Mouse (Mus musculus) midbrain, embryonic 10.5 days (tissue): ENCODE measurements at regions not wholly inside any gene's neighbourhood (a gene's known extent, or its start where the extent isn't known, plus 50 kb on each side); places are given as distances from the start of the nearest gene placed in this dataset.

Source experiments
- DNase-seq: peaks from one replicate; pipeline ENCODE4 v3.0.0-alpha.2; 2017; ENCODE audit warnings: low spot score
- H3K27ac ChIP-seq: fragments of 300-500 bp; sonication (generic); replicated peaks from 2 replicates; pipeline ENCODE4 v1.5.1; 2016; ENCODE audit warnings: mild to moderate bottlenecking
- H3K27me3 ChIP-seq: fragments of 300-500 bp; sonication (generic); 2 replicates; pipeline ENCODE4 v1.6.1; 2016; ENCODE audit warnings: low read depth, mild to moderate bottlenecking; ENCODE audit not compliant: poor library complexity, severe bottlenecking
- H3K36me3 ChIP-seq: fragments of 300-500 bp; sonication (generic); 2 replicates; pipeline ENCODE4 v1.6.1; 2016; ENCODE audit warnings: mild to moderate bottlenecking, moderate library complexity
- H3K4me1 ChIP-seq: fragments of 300-500 bp; sonication (generic); 2 replicates; pipeline ENCODE4 v1.6.1; 2016
- H3K4me3 ChIP-seq: fragments of 300-500 bp; sonication (generic); 2 replicates; pipeline ENCODE4 v1.5.1; 2016; ENCODE audit warnings: mild to moderate bottlenecking, moderate library complexity
- H3K9me3 ChIP-seq: fragments of 300-500 bp; sonication (generic); replicated peaks from 2 replicates; pipeline ENCODE4 v1.6.1; 2016; ENCODE audit warnings: mild to moderate bottlenecking
- WGBS: fragments of 180-500 bp; shearing (Covaris S2); methylation state at CpG from one replicate; pipeline ENCODE4 v1.1.7; 2016; 5-methylcytosine and 5-hydroxymethylcytosine counted together

DNA sequence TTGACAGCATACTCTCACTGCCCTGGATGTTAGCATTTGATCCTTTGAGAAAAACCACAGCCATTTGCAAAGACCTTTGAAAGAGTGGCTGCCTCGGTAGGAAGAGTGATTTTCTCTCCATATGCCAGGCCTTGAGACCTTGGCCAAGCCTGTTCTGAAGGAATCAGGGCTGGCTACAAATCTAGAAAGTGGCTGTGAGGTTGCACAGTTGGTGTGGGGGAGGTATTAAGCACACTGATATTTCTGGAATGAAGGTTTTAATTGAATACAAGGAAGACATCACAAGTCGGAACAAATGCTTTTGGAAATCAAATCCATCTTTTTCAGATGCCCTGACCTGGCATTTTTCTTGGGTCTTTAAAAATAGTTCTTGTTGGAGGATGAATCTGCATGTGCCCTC is 143.5 kb downstream of the Zfp706 start:
- no peak for DNase-seq
- H3K27me3 ChIP-seq, result no peaks in the 10 kb centered on the region
- no peaks in the 10 kb centered on the region; the same call in 1 of the 2 replicates for H3K9me3 ChIP-seq
- no peak overlapping the region for H3K27ac ChIP-seq
- H3K4me1 ChIP-seq, result no peaks in the 10 kb centered on the region
- H3K36me3 ChIP-seq, result no peaks in the 10 kb centered on the region
- H3K4me3 ChIP-seq, result no peak overlapping the region
- 71% methylated on average over 2 of the region's 2 CpGs for WGBS

DNA sequence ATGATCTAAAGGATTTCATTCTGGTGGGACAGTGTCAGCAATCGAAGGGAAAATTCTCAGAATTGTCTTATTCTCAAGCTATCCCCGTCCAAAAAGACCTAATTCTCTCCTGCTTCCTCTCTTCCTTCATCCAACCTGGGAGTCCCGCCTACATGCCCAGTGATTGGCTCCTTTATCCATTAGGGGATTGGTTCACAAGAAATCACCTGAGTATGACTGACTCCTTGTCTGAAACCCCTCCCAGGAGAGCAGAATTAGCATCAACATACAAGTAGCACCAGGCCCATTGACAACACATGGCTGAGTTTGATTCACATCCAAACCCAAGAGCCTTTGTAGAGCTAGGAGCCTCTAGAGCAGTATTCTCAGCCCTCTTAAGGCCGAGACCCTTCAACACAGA is 148.9 kb downstream of the Zfp706 start:
- WGBS, result 86% methylated on average over 4 of the region's 4 CpGs
- Histone ChIP-seq H3K27me3 (no peaks in the 10 kb centered on the region), H3K9me3 (no peaks in the 10 kb centered on the region; the same call in 1 of the 2 replicates), H3K4me1 (0 out of 2 replicates have a peak, but pooled peaks cover 4% of the 10 kb centered on the region), H3K27ac (no peak overlapping the region), H3K36me3 (no peaks in the 10 kb centered on the region), H3K4me3 (no peak overlapping the region)
- DNase-seq, result no peak

DNA sequence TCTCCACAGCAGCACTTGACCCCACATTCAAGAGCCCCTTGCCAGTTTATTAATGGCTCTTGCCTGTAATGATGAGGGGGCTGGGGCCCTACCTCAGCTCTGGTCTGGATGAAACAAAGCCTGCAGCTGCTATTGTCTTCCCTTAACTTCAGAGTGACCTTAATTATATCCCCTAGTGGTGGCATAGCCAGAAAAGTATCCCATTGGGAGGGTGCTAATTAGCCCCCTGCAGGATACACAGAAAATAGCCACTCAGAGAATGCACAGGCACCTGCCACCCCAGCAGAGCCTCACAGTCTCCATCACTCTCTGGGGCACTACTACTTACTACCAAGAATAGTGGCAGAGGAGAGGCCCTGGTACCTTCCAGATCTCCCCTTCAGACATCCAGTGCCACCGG is 150.0 kb downstream of the Zfp706 start:
- no peak for DNase-seq
- H3K27ac ChIP-seq, result no peak overlapping the region
- H3K36me3 ChIP-seq, result no peaks in the 10 kb centered on the region
- H3K9me3 ChIP-seq, result no peaks in the 10 kb centered on the region; the same call in 1 of the 2 replicates
- 0 out of 2 replicates have a peak, but pooled peaks cover 4% of the 10 kb centered on the region for H3K4me1 ChIP-seq
- no peak overlapping the region for H3K4me3 ChIP-seq
- WGBS, result 86% methylated on average over 1 of the region's 1 CpGs
- H3K27me3 ChIP-seq, result no peaks in the 10 kb centered on the region

- H3K36me3 ChIP-seq, result no peaks in the 10 kb centered on the region
- no peak overlapping the region for H3K4me3 ChIP-seq
- H3K4me1 ChIP-seq, result 0 out of 2 replicates have a peak, but pooled peaks cover 4% of the 10 kb centered on the region
- no peaks in the 10 kb centered on the region for H3K9me3 ChIP-seq
- H3K27me3 ChIP-seq, result no peaks in the 10 kb centered on the region
- 85% methylated on average over 7 of the region's 7 CpGs for WGBS
- DNase-seq, result no peak
- H3K27ac ChIP-seq, result no peak overlapping the region
Measured at GRCm38 (mm10) chr15:36855550-36856131, 151.9 kb downstream of the Zfp706 start.

GRCm38 (mm10) chr15:36854900-36855321 is 152.7 kb downstream of the Zfp706 start:
- Histone ChIP-seq H3K4me3 (no peak overlapping the region), H3K27me3 (no peaks in the 10 kb centered on the region), H3K36me3 (no peaks in the 10 kb centered on the region), H3K9me3 (no peaks in the 10 kb centered on the region), H3K27ac (no peak overlapping the region), H3K4me1 (0 out of 2 replicates have a peak, but pooled peaks cover 4% of the 10 kb centered on the region)
- no peak for DNase-seq
- WGBS, result 83% methylated on average over 6 of the region's 6 CpGs

- WGBS, result 68% methylated on average over 6 of the region's 6 CpGs
Measured at GRCm38 (mm10) chr15:36852229-36852821, 155.2 kb downstream of the Zfp706 start.

GRCm38 (mm10) chr15:36848238-36848637 is 159.3 kb downstream of the Zfp706 start:
- Histone ChIP-seq H3K36me3 (no peaks in the 10 kb centered on the region), H3K4me1 (peaks cover 7% of the 10 kb centered on the region; the same call in 1 of the 2 replicates), H3K27ac (no peak overlapping the region; the same call in 1 of the 2 replicates), H3K9me3 (no peaks in the 10 kb centered on the region), H3K4me3 (no peak overlapping the region), H3K27me3 (no peaks in the 10 kb centered on the region)
- DNase-seq, result no peak
- WGBS, result 56% methylated on average over 5 of the region's 5 CpGs

More at GRCm38 (mm10) chr15:36852229-36852821, 155.2 kb downstream of the Zfp706 start:
- DNase-seq, result no peak
- Histone ChIP-seq H3K4me3 (no peak overlapping the region), H3K27ac (no peak overlapping the region), H3K4me1 (no peaks in the 10 kb centered on the region), H3K27me3 (no peaks in the 10 kb centered on the region), H3K9me3 (no peaks in the 10 kb centered on the region), H3K36me3 (no peaks in the 10 kb centered on the region)

GRCm38 (mm10) chr15:36846806-36847205 is 160.8 kb downstream of the Zfp706 start:
- H3K27me3 ChIP-seq, result no peaks in the 10 kb centered on the region
- WGBS, result 88% methylated on average over 9 of the region's 9 CpGs
- H3K4me1 ChIP-seq, result peaks cover 17% of the 10 kb centered on the region; the same call in 1 of the 2 replicates
- no peaks in the 10 kb centered on the region for H3K9me3 ChIP-seq
- H3K36me3 ChIP-seq, result no peaks in the 10 kb centered on the region
- DNase-seq, result no peak
- H3K27ac ChIP-seq, result no peak overlapping the region
- no peak overlapping the region for H3K4me3 ChIP-seq
